Mouse (Mus musculus): ENCODE measurements at regions not wholly inside any gene's neighbourhood (a gene's known extent, or its start where the extent isn't known, plus 50 kb on each side); places are given as distances from the start of the nearest gene placed in this dataset.

- no peak for DNase-seq (ENCODE audit: low spot score)
Measured at GRCm38 (mm10) chr10:122515698-122516097, 67.4 kb downstream of the Avpr1a start.

- DNase-seq (ENCODE audit: low spot score), result no peak
Measured at GRCm38 (mm10) chr10:122519274-122519790, 71.0 kb downstream of the Avpr1a start.

- DNase-seq (ENCODE audit: low spot score), result no peak
Measured at GRCm38 (mm10) chr10:122519981-122520380, 71.7 kb downstream of the Avpr1a start.

- no peak for DNase-seq (ENCODE audit: low spot score)
Measured at GRCm38 (mm10) chr10:122522631-122523030, 74.3 kb downstream of the Avpr1a start.

- no peak for DNase-seq (ENCODE audit: low spot score)
Measured at GRCm38 (mm10) chr10:122525360-122525759, 77.1 kb downstream of the Avpr1a start.

GRCm38 (mm10) chr10:122525807-122526206 lies 77.5 kb downstream of the Avpr1a start:
- DNase-seq (ENCODE audit: low spot score), result no peak

- no peak for DNase-seq (ENCODE audit: low spot score)
Measured at GRCm38 (mm10) chr10:122528222-122528621, 79.9 kb downstream of the Avpr1a start.

- DNase-seq (ENCODE audit: low spot score), result no peak
Measured at GRCm38 (mm10) chr10:122528973-122529703, 80.8 kb downstream of the Avpr1a start.

GRCm38 (mm10) chr10:122534714-122535113 lies 86.4 kb downstream of the Avpr1a start:
- DNase-seq (ENCODE audit: low spot score), result no peak

- no peak for DNase-seq (ENCODE audit: low spot score)
Measured at GRCm38 (mm10) chr10:122535137-122535536, 86.8 kb downstream of the Avpr1a start.

- DNase-seq (ENCODE audit: low spot score), result peak; percentile 78
Measured at GRCm38 (mm10) chr10:122539655-122540054, 91.4 kb downstream of the Avpr1a start.

GRCm38 (mm10) chr10:122542573-122542972 lies 94.3 kb downstream of the Avpr1a start:
- no peak for DNase-seq (ENCODE audit: low spot score)

GRCm38 (mm10) chr10:122544096-122544720 lies 95.9 kb downstream of the Avpr1a start:
- DNase-seq (ENCODE audit: low spot score), result peak; percentile 50

GRCm38 (mm10) chr10:122545029-122545428 lies 96.7 kb downstream of the Avpr1a start:
- DNase-seq (ENCODE audit: low spot score), result no peak

- DNase-seq (ENCODE audit: low spot score), result no peak
Measured at GRCm38 (mm10) chr10:122551586-122551985, 103.3 kb downstream of the Avpr1a start.

GRCm38 (mm10) chr10:122553124-122553822 lies 105.0 kb downstream of the Avpr1a start:
- peak; percentile 53 for DNase-seq (ENCODE audit: low spot score)

GRCm38 (mm10) chr10:122553851-122554250 lies 105.6 kb downstream of the Avpr1a start:
- no peak for DNase-seq (ENCODE audit: low spot score)

- DNase-seq (ENCODE audit: low spot score), result no peak
Measured at GRCm38 (mm10) chr10:122558660-122559059, 110.4 kb downstream of the Avpr1a start.

GRCm38 (mm10) chr10:122560001-122560695 lies 111.8 kb downstream of the Avpr1a start:
- no peak for DNase-seq (ENCODE audit: low spot score)

- DNase-seq (ENCODE audit: low spot score), result no peak
Measured at GRCm38 (mm10) chr10:122561924-122562323, 113.6 kb downstream of the Avpr1a start.

- no peak for DNase-seq (ENCODE audit: low spot score)
Measured at GRCm38 (mm10) chr10:122562542-122562941, 114.2 kb downstream of the Avpr1a start.

- DNase-seq (ENCODE audit: low spot score), result no peak
Measured at GRCm38 (mm10) chr10:122563973-122564372, 114.6 kb upstream of the Ppm1h start.

Data from yolk sac, embryonic 10.5 days (tissue).